Mouse (Mus musculus): ENCODE data around the gene Plin2.

Plin2 gene

GRCm38 (mm10) chr4:86669780-86670201 is at the start of gene Plin2:
Gene Plin2 (minus strand): TSS chr4:86670060.
- peak; percentile 83 for DNase-seq

GRCm38 (mm10) chr4:86718878-86719577 is 49.2 kb upstream of the Plin2 start:
- no peak for DNase-seq

- no peak for DNase-seq
These were observed 47.3 kb upstream of the Plin2 start for GRCm38 (mm10) chr4:86717176-86717575.

- no peak for DNase-seq
These were observed 45.5 kb upstream of the Plin2 start for GRCm38 (mm10) chr4:86715341-86715740.

GRCm38 (mm10) chr4:86713518-86713917 is 43.7 kb upstream of the Plin2 start:
- DNase-seq, result no peak

- DNase-seq, result peak; percentile 40
These were observed 42.9 kb upstream of the Plin2 start for GRCm38 (mm10) chr4:86712751-86713195.

- no peak for DNase-seq
These were observed 40.9 kb upstream of the Plin2 start for GRCm38 (mm10) chr4:86710666-86711215.

GRCm38 (mm10) chr4:86710034-86710650 is 40.3 kb upstream of the Plin2 start:
- DNase-seq, result no peak

- DNase-seq, result no peak
These were observed 38.9 kb upstream of the Plin2 start for GRCm38 (mm10) chr4:86708801-86709200.

- DNase-seq, result no peak
These were observed 29.5 kb upstream of the Plin2 start for GRCm38 (mm10) chr4:86699161-86699865.

- DNase-seq, result peak; percentile 72
These were observed 27.0 kb upstream of the Plin2 start for GRCm38 (mm10) chr4:86696890-86697289.

GRCm38 (mm10) chr4:86695081-86695480 is 25.2 kb upstream of the Plin2 start:
- DNase-seq, result peak; percentile 77

GRCm38 (mm10) chr4:86692931-86693330 is 23.1 kb upstream of the Plin2 start:
- no peak for DNase-seq

GRCm38 (mm10) chr4:86691290-86691689 is 21.4 kb upstream of the Plin2 start:
- DNase-seq, result no peak

- DNase-seq, result no peak
These were observed 20.9 kb upstream of the Plin2 start for GRCm38 (mm10) chr4:86690768-86691167.

- DNase-seq, result peak; percentile 72
These were observed 20.3 kb upstream of the Plin2 start for GRCm38 (mm10) chr4:86690194-86690593.

- peak; percentile 53 for DNase-seq
These were observed 19.3 kb upstream of the Plin2 start for GRCm38 (mm10) chr4:86689056-86689735.

GRCm38 (mm10) chr4:86686564-86686963 is 16.7 kb upstream of the Plin2 start:
- DNase-seq, result no peak

GRCm38 (mm10) chr4:86686009-86686366 is 16.1 kb upstream of the Plin2 start:
- DNase-seq, result peak; percentile 49

- peak; percentile 29 for DNase-seq
These were observed 15.6 kb upstream of the Plin2 start for GRCm38 (mm10) chr4:86685231-86686008.

- no peak for DNase-seq
These were observed 14.9 kb upstream of the Plin2 start for GRCm38 (mm10) chr4:86684806-86685205.

GRCm38 (mm10) chr4:86683746-86684145 is 13.9 kb upstream of the Plin2 start:
- no peak for DNase-seq
